Mouse (Mus musculus) erythroblast, embryonic 14.5 days (primary cell): ENCODE data around the gene Lmntd1.

Source experiments
- GATA1 ChIP-seq: IDR thresholded peaks from 2 replicates; pipeline ENCODE4 v1.6.1; 2012; ENCODE audit warnings: low read length, inconsistent platforms, mixed read lengths
- TAL1 ChIP-seq: IDR thresholded peaks from 3 replicates; pipeline ENCODE4 v1.6.1; 2012; ENCODE audit warnings: low read length, inconsistent platforms, mixed read lengths

GRCm38 (mm10) chr6:145567832-145568231 lies 46.3 kb downstream of the Lmntd1 start:
- no peak for TF ChIP-seq GATA1
- TF ChIP-seq TAL1 = no peak
